Mouse (Mus musculus) limb, embryonic 14.5 days (tissue): Measurements from ENCODE around the gene Eri3. TPM values are rescaled to one million over a fixed set of nuclear protein-coding genes. Genes with fewer than 3 reads are reported as not detected.

ENCODE experiments used
- ATAC-seq: fragments of 200-750 bp; cut with Nextera tagmentation; 2 replicates; pipeline ENCODE4 v1.8.0; 2017; ENCODE audit warnings: low read depth, moderate number of reproducible peaks, moderate TSS enrichment; ENCODE audit not compliant: low FRiP score
- DNase-seq: peaks from one replicate; pipeline ENCODE4 v3.0.0-alpha.2; 2015; ENCODE audit warnings: low spot score
- H3K27ac ChIP-seq: fragments of 300-500 bp; sonication (generic); replicated peaks from 2 replicates; pipeline ENCODE4 v1.5.1; 2014; ENCODE audit warnings: low read depth, mild to moderate bottlenecking, low read length, moderate library complexity, mixed read lengths
- H3K27me3 ChIP-seq: fragments of 300-500 bp; sonication (generic); 2 replicates; pipeline ENCODE4 v1.6.1; 2014; ENCODE audit warnings: low read length, mixed read lengths; ENCODE audit not compliant: control insufficient read depth, insufficient read depth
- H3K36me3 ChIP-seq: fragments of 300-500 bp; sonication (generic); 2 replicates; pipeline ENCODE4 v1.6.1; 2014; ENCODE audit warnings: mild to moderate bottlenecking, low read length, moderate library complexity, mixed read lengths; ENCODE audit not compliant: control insufficient read depth, insufficient read depth
- H3K4me1 ChIP-seq: fragments of 300-500 bp; sonication (generic); 2 replicates; pipeline ENCODE4 v1.6.1; 2014; ENCODE audit warnings: antibody characterized with exemption, low read length, mixed read lengths; ENCODE audit not compliant: control insufficient read depth, insufficient read depth
- H3K4me2 ChIP-seq: fragments of 300-500 bp; sonication (generic); replicated peaks from 2 replicates; pipeline ENCODE4 v1.6.1; 2014; ENCODE audit warnings: low read depth, mild to moderate bottlenecking, low read length, moderate library complexity; ENCODE audit not compliant: severe bottlenecking
- H3K4me3 ChIP-seq: fragments of 300-500 bp; sonication (generic); replicated peaks from 2 replicates; pipeline ENCODE4 v1.5.1; 2014; ENCODE audit warnings: low read length
- H3K9ac ChIP-seq: fragments of 300-500 bp; sonication (generic); 2 replicates; pipeline ENCODE4 v1.6.1; 2014; ENCODE audit warnings: mild to moderate bottlenecking, low read depth, low read length, moderate library complexity; ENCODE audit not compliant: severe bottlenecking
- H3K9me3 ChIP-seq: fragments of 300-500 bp; sonication (generic); 2 replicates; pipeline ENCODE4 v1.6.1; 2016; ENCODE audit warnings: low read length; ENCODE audit not compliant: control insufficient read depth
- POLR2A ChIP-seq: fragments of 200-500 bp; IDR thresholded peaks from 2 replicates; pipeline ENCODE4 v1.8.0; 2012; ENCODE audit warnings: inconsistent platforms, mild to moderate bottlenecking, moderate library complexity, borderline replicate concordance; ENCODE audit not compliant: insufficient read depth, insufficient read length; ENCODE audit errors: extremely low read depth
- WGBS: fragments of 180-500 bp; shearing (Covaris S2); extraction: QIAGEN DNeasy Blood & Tissue Kit; methylation state at CpG from one replicate; pipeline ENCODE4 v1.1.7; 2014; 5-methylcytosine and 5-hydroxymethylcytosine counted together
- polyA plus RNA-seq, 2 experiments: library from polyadenylated mRNA; depleted of rRNA in 1 of 2; stranded (reverse) in 1 of 2; unstranded in 1 of 2; fragments of >200 nt; fragmentation: Nextera tagmentation in 1 of 2; extraction: Ambion mirVana in 1 of 2; gene quantifications; 2 replicates each; pipeline versions ENCODE4 v1.2.1 to v1.2.3; 2012 to 2014

The Eri3 gene
- polyA plus RNA-seq, 2 experiments = 155 to 190 TPM

GRCm38 (mm10) chr4:117652727-117653126 is 102.6 kb downstream of the Eri3 start:
- Histone ChIP-seq H3K36me3 (peaks cover 22% of the 10 kb centered on the region), H3K4me3 (no peak overlapping the region), H3K27me3 (no peaks in the 10 kb centered on the region), H3K27ac (no peak overlapping the region), H3K4me2 (no peak overlapping the region), H3K4me1 (peaks cover 35% of the 10 kb centered on the region), H3K9me3 (no peaks in the 10 kb centered on the region), H3K9ac (no peak overlapping the region)
- ATAC-seq (no peak), DNase-seq (no peak)
- TF ChIP-seq POLR2A = no peak
- 61% methylated on average over 5 of the region's 5 CpGs for WGBS

GRCm38 (mm10) chr4:117654016-117654702 is 104.0 kb downstream of the Eri3 start:
- DNase-seq = no peak
- no peaks in the 10 kb centered on the region for H3K9me3 ChIP-seq
- ATAC-seq = no peak
- 15% methylated on average over 10 of the region's 10 CpGs for WGBS
- no peak overlapping the region for H3K9ac ChIP-seq
- no peak for TF ChIP-seq POLR2A
- H3K4me3 ChIP-seq = no peak overlapping the region
- no peaks in the 10 kb centered on the region for H3K27me3 ChIP-seq
- no peak overlapping the region for H3K4me2 ChIP-seq
- peaks cover 20% of the 10 kb centered on the region; the same call in 1 of the 2 replicates for H3K36me3 ChIP-seq
- H3K27ac ChIP-seq = no peak overlapping the region
- peaks cover 41% of the 10 kb centered on the region for H3K4me1 ChIP-seq

- TF ChIP-seq POLR2A = no peak
- DNase-seq (no peak), ATAC-seq (no peak)
- Histone ChIP-seq H3K27me3 (no peaks in the 10 kb centered on the region), H3K27ac (no peak overlapping the region), H3K9ac (no peak overlapping the region), H3K36me3 (peaks cover 16% of the 10 kb centered on the region; the same call in 1 of the 2 replicates), H3K4me1 (peaks cover 46% of the 10 kb centered on the region), H3K9me3 (no peaks in the 10 kb centered on the region), H3K4me2 (no peak overlapping the region), H3K4me3 (no peak overlapping the region)
- 37% methylated on average over 9 of the region's 9 CpGs for WGBS
Measured at GRCm38 (mm10) chr4:117654703-117655499, 104.7 kb downstream of the Eri3 start.

GRCm38 (mm10) chr4:117655500-117655863 is 105.3 kb downstream of the Eri3 start:
- no peak overlapping the region for H3K9ac ChIP-seq
- DNase-seq (no peak), ATAC-seq (no peak)
- H3K36me3 ChIP-seq = peaks cover 10% of the 10 kb centered on the region; the same call in 1 of the 2 replicates
- no peaks in the 10 kb centered on the region for H3K9me3 ChIP-seq
- peaks cover 48% of the 10 kb centered on the region for H3K4me1 ChIP-seq
- WGBS = 27% methylated on average over 5 of the region's 5 CpGs
- no peak for TF ChIP-seq POLR2A
- no peaks in the 10 kb centered on the region for H3K27me3 ChIP-seq
- no peak overlapping the region for H3K4me2 ChIP-seq
- H3K27ac ChIP-seq = no peak overlapping the region
- no peak overlapping the region for H3K4me3 ChIP-seq

- Histone ChIP-seq H3K27ac (no peak overlapping the region; the same call in 1 of the 2 replicates), H3K4me1 (peaks cover 48% of the 10 kb centered on the region), H3K4me3 (no peak overlapping the region), H3K36me3 (peaks cover 11% of the 10 kb centered on the region; the same call in 1 of the 2 replicates), H3K9ac (no peak overlapping the region), H3K4me2 (no peak overlapping the region), H3K27me3 (no peaks in the 10 kb centered on the region), H3K9me3 (no peaks in the 10 kb centered on the region)
- no peak for ATAC-seq
- 33% methylated on average over 6 of the region's 6 CpGs for WGBS
- DNase-seq = no peak
- TF ChIP-seq POLR2A = no peak
Measured at GRCm38 (mm10) chr4:117656961-117657360, 106.8 kb downstream of the Eri3 start.
